Mouse (Mus musculus): ENCODE measurements at regions not wholly inside any gene's neighbourhood (a gene's known extent, or its start where the extent isn't known, plus 50 kb on each side); places are given as distances from the start of the nearest gene placed in this dataset.
A peak's percentile ranks its signal among the peaks of the same experiment; 100 is the strongest.
"Not testable (repeated sequence)": the region's sequence is repeated elsewhere in the genome, so short reads cannot be mapped to it uniquely, and the experiment has no call there.

DNA sequence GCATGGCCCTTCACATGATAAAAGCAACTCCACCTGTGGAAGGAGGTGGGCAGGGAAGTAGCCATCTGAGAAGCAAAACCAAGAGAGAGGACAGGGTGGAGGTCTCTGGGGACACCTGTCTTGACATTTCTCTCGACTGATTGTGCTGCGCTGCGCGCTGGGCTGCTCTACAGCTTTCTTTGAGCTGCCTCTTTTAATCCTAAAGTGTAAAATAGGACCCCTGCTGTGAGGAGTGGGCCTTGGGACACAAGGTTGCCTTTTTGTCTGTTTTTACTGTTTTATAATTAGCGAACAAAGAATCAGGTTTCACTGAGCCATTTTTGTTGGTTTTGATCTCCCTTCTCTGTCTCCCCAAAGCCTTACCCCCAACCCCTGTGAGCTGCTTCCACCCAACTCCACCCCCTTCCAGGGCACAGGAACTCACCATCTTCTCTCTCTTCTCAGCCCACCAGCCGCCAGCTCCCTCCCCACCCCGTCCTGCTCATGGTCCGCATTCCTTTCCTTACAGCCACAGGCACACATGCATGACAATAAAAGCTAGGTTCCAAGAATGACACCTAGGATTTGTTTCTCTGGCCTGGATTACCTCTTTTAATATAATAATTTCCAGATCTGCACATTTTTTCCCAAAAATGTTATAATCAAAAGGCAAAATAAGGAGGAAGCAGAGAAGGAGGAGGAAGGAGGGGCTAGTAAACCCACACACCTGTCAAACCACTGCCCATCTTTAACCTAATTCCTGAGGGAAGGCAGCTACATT is 57.3 kb downstream of the Cbln4 start:
- no peak overlapping the region for H3K9ac ChIP-seq (ENCODE audit: low read depth, low read length)
- H3K4me2 ChIP-seq, result no peak overlapping the region
- H3K27me3 ChIP-seq (ENCODE audit: control insufficient read depth, insufficient read depth, low read length), result no peaks in the 10 kb centered on the region; the same call in 1 of the 2 replicates
- H3K4me3 ChIP-seq (ENCODE audit: low read depth, low read length), result no peak overlapping the region
- H3K27ac ChIP-seq (ENCODE audit: low read depth, low read length), result no peak overlapping the region
- H3K36me3 ChIP-seq (ENCODE audit: control insufficient read depth, insufficient read depth, low read length), result no peaks in the 10 kb centered on the region
- H3K4me1 ChIP-seq (ENCODE audit: control insufficient read depth, insufficient read depth, low read length), result no peaks in the 10 kb centered on the region
- H3K9me3 ChIP-seq (replicated peaks; ENCODE audit: control insufficient read depth, low read length), result no peaks in the 10 kb centered on the region
- ATAC-seq (replicated peaks; ENCODE audit: insufficient number of reproducible peaks, low FRiP score, low TSS enrichment), result no peak
- WGBS (ENCODE audit: insufficient replicate concordance), result 28% methylated on average over 8 of the region's 8 CpGs

DNA sequence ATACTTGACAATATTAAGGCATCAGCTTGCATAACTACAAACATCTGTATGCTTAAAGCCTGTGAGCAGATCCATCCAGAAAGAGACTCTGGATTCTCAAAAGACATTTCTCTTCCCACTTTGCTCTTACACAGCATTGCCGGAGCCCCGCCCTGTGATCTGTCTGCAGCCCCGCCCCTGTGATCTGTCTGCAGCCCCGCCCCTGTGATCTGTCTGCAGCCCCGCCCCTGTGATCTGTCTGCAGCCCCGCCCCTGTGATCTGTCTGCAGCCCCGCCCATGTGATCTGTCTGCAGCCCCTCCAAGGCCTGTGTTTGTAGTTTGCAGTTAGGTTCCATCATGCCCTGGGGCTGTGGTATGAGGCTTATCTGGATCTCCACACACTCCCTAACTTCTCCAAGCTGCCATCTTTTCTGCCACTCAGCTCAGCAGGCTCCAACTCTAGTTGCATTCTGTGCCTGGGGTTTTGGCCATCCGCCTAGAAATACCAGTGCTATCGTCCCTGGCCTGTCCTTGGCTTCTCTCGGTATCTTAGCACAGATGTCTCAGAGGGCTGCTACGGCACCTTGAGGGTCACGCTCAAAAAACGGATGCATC is 73.9 kb downstream of the Cbln4 start:
- 54% methylated on average over 13 of the region's 13 CpGs for WGBS (ENCODE audit: insufficient replicate concordance)
- 0 out of 2 replicates have a peak, but pooled peaks have one; percentile 55 for ATAC-seq (replicated peaks; ENCODE audit: insufficient number of reproducible peaks, low FRiP score, low TSS enrichment)

DNA sequence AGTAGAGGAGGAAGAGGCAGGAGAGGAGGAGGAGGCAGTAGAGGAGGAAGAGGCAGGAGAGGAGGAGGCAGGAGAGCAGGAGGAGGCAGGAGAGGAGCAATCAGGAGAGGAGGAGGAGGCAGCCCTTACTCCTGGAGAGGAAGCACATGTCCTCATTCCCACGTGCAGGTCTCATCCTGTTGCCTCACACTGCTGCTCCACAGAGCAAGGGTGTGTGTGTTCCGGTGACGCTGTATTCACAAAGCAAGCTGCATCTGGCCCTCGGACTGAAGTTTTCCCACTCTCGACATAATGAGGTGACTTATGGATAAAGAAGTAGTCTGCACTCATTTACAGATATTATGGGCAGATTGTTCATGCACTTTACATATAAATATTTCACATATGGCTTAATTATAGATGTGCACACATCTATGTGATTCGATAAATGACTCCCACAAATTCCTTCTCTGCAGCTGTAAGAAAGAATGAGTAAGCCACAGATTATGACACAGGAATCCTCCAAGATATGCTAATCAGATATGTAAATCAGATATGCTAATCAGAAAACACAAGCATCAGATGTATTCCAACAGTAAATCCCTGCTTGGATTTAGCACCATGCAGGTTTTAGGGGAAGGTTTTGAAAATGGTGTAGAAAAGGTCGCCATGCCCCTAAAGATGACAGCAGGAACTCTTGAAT is 96.6 kb downstream of the Cbln4 start:
- Histone ChIP-seq H3K9ac (ENCODE audit: low read depth, low read length) (no peak overlapping the region), H3K27me3 (ENCODE audit: control insufficient read depth, insufficient read depth, low read length) (no peaks in the 10 kb centered on the region), H3K36me3 (ENCODE audit: control insufficient read depth, insufficient read depth, low read length) (no peaks in the 10 kb centered on the region), H3K9me3 (replicated peaks; ENCODE audit: control insufficient read depth, low read length) (no peaks in the 10 kb centered on the region), H3K4me2 (no peak overlapping the region), H3K27ac (ENCODE audit: low read depth, low read length) (no peak overlapping the region), H3K4me1 (ENCODE audit: control insufficient read depth, insufficient read depth, low read length) (no peaks in the 10 kb centered on the region), H3K4me3 (ENCODE audit: low read depth, low read length) (no peak overlapping the region)
- 80% methylated on average over 7 of the region's 7 CpGs for WGBS (ENCODE audit: insufficient replicate concordance)
- ATAC-seq (replicated peaks; ENCODE audit: insufficient number of reproducible peaks, low FRiP score, low TSS enrichment), result no peak

More for the DNA sequence above, 73.9 kb downstream of the Cbln4 start:
- Histone ChIP-seq H3K27me3 (ENCODE audit: control insufficient read depth, insufficient read depth, low read length) (no peaks in the 10 kb centered on the region), H3K4me3 (ENCODE audit: low read depth, low read length) (no peak overlapping the region), H3K27ac (ENCODE audit: low read depth, low read length) (no peak overlapping the region), H3K9me3 (replicated peaks; ENCODE audit: control insufficient read depth, low read length) (no peaks in the 10 kb centered on the region), H3K9ac (ENCODE audit: low read depth, low read length) (no peak overlapping the region), H3K4me2 (no peak overlapping the region), H3K4me1 (ENCODE audit: control insufficient read depth, insufficient read depth, low read length) (no peaks in the 10 kb centered on the region), H3K36me3 (ENCODE audit: control insufficient read depth, insufficient read depth, low read length) (no peaks in the 10 kb centered on the region)

DNA sequence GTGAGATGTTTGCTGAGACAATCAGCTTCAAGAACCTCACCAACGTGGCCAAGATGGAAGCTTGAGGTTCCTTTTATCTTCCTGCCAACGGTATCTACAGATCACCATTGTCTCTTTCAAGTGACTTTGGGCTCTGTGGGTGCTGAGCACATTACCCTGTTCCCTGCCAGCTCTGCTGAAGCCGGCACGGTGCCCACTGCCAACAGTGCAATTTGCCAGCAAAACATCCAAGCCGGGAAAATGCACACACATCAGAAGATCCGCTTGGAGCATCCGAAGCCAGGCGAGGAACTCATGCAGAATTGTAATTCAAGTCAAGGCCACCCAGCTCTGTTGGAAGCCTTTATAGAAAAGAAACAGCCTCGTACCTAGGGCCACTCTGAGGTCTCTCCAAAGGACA is 100.6 kb downstream of the Cbln4 start:
- H3K27ac ChIP-seq (ENCODE audit: low read depth, low read length), result no peak overlapping the region
- no peak for ATAC-seq (replicated peaks; ENCODE audit: insufficient number of reproducible peaks, low FRiP score, low TSS enrichment)
- WGBS (ENCODE audit: insufficient replicate concordance), result 76% methylated on average over 9 of the region's 9 CpGs
- no peak overlapping the region for H3K4me3 ChIP-seq (ENCODE audit: low read depth, low read length)
- H3K9ac ChIP-seq (ENCODE audit: low read depth, low read length), result no peak overlapping the region
- no peaks in the 10 kb centered on the region for H3K9me3 ChIP-seq (replicated peaks; ENCODE audit: control insufficient read depth, low read length)
- no peaks in the 10 kb centered on the region for H3K27me3 ChIP-seq (ENCODE audit: control insufficient read depth, insufficient read depth, low read length)
- H3K4me1 ChIP-seq (ENCODE audit: control insufficient read depth, insufficient read depth, low read length), result 0 out of 2 replicates have a peak, but pooled peaks cover 5% of the 10 kb centered on the region
- no peaks in the 10 kb centered on the region for H3K36me3 ChIP-seq (ENCODE audit: control insufficient read depth, insufficient read depth, low read length)
- H3K4me2 ChIP-seq, result no peak overlapping the region

DNA sequence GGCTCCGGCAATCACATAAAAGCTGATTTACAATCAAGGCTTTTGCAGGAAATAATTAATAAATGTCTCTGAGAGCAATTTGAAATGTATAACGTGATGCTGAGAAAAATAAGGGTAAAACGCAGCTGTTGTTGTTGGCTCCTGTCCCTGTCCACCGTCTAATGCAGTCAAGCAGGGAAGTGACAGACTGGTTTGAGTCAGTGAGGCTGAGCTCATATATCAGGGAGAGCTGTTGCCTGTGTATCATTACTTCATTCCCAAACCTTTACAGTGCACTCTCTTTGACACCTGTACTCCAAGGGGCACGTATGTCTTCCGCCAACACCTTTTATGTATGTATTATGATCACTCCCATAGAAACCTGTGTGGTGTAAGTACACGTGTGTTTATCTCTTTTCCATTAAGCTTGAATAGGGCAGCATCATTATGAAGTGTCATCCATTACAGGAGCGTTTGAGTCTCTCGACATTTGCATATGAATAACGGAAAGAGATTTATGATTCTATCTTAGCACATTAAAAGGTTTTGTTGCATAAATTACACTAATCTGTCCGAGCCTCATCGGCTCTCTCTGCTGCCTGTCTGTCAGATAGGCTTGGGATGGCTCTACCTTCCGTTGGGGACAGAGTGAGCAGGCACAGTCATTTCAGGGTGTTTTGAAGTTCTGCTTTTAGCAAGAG is 107.5 kb downstream of the Cbln4 start:
- no peak overlapping the region for H3K4me3 ChIP-seq (ENCODE audit: low read depth, low read length)
- no peaks in the 10 kb centered on the region for H3K36me3 ChIP-seq (ENCODE audit: control insufficient read depth, insufficient read depth, low read length)
- no peaks in the 10 kb centered on the region for H3K27me3 ChIP-seq (ENCODE audit: control insufficient read depth, insufficient read depth, low read length)
- 67% methylated on average over 13 of the region's 13 CpGs for WGBS (ENCODE audit: insufficient replicate concordance)
- no peaks in the 10 kb centered on the region for H3K9me3 ChIP-seq (replicated peaks; ENCODE audit: control insufficient read depth, low read length)
- H3K9ac ChIP-seq (ENCODE audit: low read depth, low read length), result no peak overlapping the region
- no peak overlapping the region for H3K4me2 ChIP-seq
- no peak for ATAC-seq (replicated peaks; ENCODE audit: insufficient number of reproducible peaks, low FRiP score, low TSS enrichment)
- H3K4me1 ChIP-seq (ENCODE audit: control insufficient read depth, insufficient read depth, low read length), result 0 out of 2 replicates have a peak, but pooled peaks cover 5% of the 10 kb centered on the region
- no peak overlapping the region for H3K27ac ChIP-seq (ENCODE audit: low read depth, low read length)

DNA sequence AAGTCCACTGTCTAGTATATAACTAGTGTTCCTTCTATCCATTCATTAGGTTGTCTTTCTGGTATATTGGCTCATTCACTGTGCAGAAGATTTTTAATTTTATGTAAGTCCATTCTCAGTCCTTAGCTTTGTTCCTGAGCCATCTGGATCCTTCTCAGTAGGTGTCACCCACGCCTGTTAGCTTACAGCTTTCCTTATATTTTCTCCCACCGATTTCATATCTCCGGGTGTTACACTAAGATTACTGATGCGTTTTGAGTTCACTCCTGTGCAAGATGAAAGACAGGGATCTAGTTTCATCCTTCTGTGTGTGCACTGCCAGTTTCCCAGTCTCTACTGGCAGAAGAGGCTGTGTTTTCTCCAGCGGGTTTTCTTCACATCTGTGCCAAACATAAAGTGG is 122.3 kb downstream of the Cbln4 start:
- Histone ChIP-seq H3K4me2 (no peak overlapping the region), H3K9ac (ENCODE audit: low read depth, low read length) (no peak overlapping the region), H3K9me3 (replicated peaks; ENCODE audit: control insufficient read depth, low read length) (peaks cover 3% of the 10 kb centered on the region; the same call in 1 of the 2 replicates), H3K4me3 (ENCODE audit: low read depth, low read length) (no peak overlapping the region), H3K27ac (ENCODE audit: low read depth, low read length) (no peak overlapping the region), H3K27me3 (ENCODE audit: control insufficient read depth, insufficient read depth, low read length) (no peaks in the 10 kb centered on the region), H3K4me1 (ENCODE audit: control insufficient read depth, insufficient read depth, low read length) (no peaks in the 10 kb centered on the region), H3K36me3 (ENCODE audit: control insufficient read depth, insufficient read depth, low read length) (no peaks in the 10 kb centered on the region)
- WGBS (ENCODE audit: insufficient replicate concordance), result 80% methylated on average over 5 of the region's 5 CpGs
- no peak for ATAC-seq (replicated peaks; ENCODE audit: insufficient number of reproducible peaks, low FRiP score, low TSS enrichment)

DNA sequence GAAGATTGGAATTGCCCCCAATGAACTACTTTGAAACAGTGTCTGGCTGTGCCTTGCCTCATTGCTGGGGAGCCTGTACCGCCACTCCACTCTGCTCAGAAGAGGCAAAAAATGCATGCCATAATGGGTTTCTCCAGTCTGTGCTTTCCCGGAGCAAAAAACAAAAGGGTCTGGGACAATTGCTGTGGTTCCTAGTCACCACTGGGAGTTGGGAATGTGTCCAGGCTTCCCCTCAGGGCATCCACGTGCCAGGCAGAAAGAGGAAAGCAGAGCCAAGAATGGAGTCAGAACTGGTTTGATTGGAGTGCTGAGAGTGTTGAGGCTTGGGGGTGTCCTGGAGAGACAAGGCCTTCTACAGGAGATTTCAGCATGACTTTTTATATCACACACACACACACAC is 156.0 kb downstream of the Cbln4 start:
- 88% methylated on average over 3 of the region's 3 CpGs for WGBS (ENCODE audit: insufficient replicate concordance)
- Histone ChIP-seq H3K4me3 (ENCODE audit: low read depth, low read length) (no peak overlapping the region), H3K27ac (ENCODE audit: low read depth, low read length) (no peak overlapping the region), H3K9ac (ENCODE audit: low read depth, low read length) (no peak overlapping the region), H3K36me3 (ENCODE audit: control insufficient read depth, insufficient read depth, low read length) (no peaks in the 10 kb centered on the region), H3K4me1 (ENCODE audit: control insufficient read depth, insufficient read depth, low read length) (no peaks in the 10 kb centered on the region), H3K27me3 (ENCODE audit: control insufficient read depth, insufficient read depth, low read length) (no peaks in the 10 kb centered on the region), H3K9me3 (replicated peaks; ENCODE audit: control insufficient read depth, low read length) (no peaks in the 10 kb centered on the region), H3K4me2 (no peak overlapping the region)
- ATAC-seq (replicated peaks; ENCODE audit: insufficient number of reproducible peaks, low FRiP score, low TSS enrichment), result no peak

DNA sequence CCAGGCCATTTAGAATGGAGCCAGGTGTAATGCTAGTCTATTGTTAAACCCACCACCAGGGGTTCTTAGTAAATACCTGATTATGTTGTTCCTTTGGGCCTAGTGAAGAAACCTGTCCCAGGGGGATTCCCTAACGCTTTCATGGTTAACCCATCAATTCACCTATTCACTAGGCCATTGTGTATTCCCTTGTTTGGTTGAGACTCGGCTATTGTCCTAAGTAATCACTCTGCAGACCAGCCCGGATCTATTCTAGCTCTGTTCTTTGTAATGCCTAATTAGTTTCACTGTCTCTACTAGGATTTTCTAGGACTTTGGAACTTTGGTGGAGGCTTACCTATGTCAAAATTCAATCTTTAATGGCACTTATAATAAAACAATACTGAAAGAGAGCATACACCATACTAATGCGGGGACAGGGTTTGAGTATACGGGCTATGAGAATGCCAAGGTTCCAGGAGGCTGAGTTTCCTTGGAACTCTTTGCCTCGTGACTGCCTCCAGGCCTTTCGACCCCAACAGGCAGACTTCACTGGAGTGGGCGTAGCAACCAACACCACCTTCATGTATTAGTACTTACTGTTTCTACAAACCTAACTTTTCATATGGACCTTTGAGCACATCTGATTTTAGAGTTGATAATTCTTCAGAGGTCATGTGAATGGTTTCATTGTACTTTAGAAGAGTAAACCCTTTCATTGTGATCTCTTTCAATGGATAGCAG is 163.9 kb downstream of the Cbln4 start:
- not testable (repeated sequence) for H3K9ac ChIP-seq (ENCODE audit: low read depth, low read length); H3K9me3 ChIP-seq (replicated peaks; ENCODE audit: control insufficient read depth, low read length); H3K4me3 ChIP-seq (ENCODE audit: low read depth, low read length); H3K27me3 ChIP-seq (ENCODE audit: control insufficient read depth, insufficient read depth, low read length); H3K4me1 ChIP-seq (ENCODE audit: control insufficient read depth, insufficient read depth, low read length); H3K36me3 ChIP-seq (ENCODE audit: control insufficient read depth, insufficient read depth, low read length); H3K4me2 ChIP-seq; H3K27ac ChIP-seq (ENCODE audit: low read depth, low read length); ATAC-seq (replicated peaks; ENCODE audit: insufficient number of reproducible peaks, low FRiP score, low TSS enrichment)
- 82% methylated on average over 8 of the region's 8 CpGs for WGBS (ENCODE audit: insufficient replicate concordance)

Measured in heart, embryonic 11.5 days (tissue).